In genomic region chr12:72057780-72058179, GRCm38 (mm10) we compare ENCODE assay signal across 25 mouse cellular contexts. TPM values are rescaled to one million over a fixed set of nuclear protein-coding genes. Genes with fewer than 3 reads are reported as not detected.
"Had no signal": no experiment of that assay in that cellular context is flagged by ENCODE, and none has a peak within 500 bp of the region (broad histone marks: within the 10 kb centered on the region; RNA-seq: fewer than 3 reads in every experiment).

No protein-coding gene starts in this region.

- H3K27me3 ChIP-seq: embryonic facial prominence, embryonic 12.5 days; embryonic facial prominence, embryonic 13.5 days; embryonic facial prominence, embryonic 15.5 days; forebrain, embryonic 12.5 days; forebrain, embryonic 13.5 days; forebrain, embryonic 15.5 days had no signal

- DNase-seq: cerebellum, adult 9-11 months; cerebellum, postnatal 10 days; cerebellum, postnatal 14 days; cerebellum, postnatal 25 days; cerebellum, postnatal 36 days; embryo, embryonic 11 days; forebrain, postnatal 0 days; gastrocnemius, adult 2 months; gastrocnemius, postnatal 10 days; gastrocnemius, postnatal 14 days; gastrocnemius, postnatal 25 days; gastrocnemius, postnatal 36 days; heart, adult 18-20 months; heart, adult 2 months had no signal

- H3K4me3 ChIP-seq: embryonic facial prominence, embryonic 10.5 days; embryonic facial prominence, embryonic 12.5 days; embryonic facial prominence, embryonic 13.5 days; embryonic facial prominence, embryonic 15.5 days; erythroblast, embryonic 14.5 days; forebrain, embryonic 10.5 days; forebrain, embryonic 12.5 days; forebrain, embryonic 13.5 days; forebrain, embryonic 15.5 days; gastrocnemius, adult 2 months; heart, adult 2 months; heart, embryonic 10.5 days had no signal

- H3K9ac ChIP-seq: embryonic facial prominence, embryonic 12.5 days; embryonic facial prominence, embryonic 13.5 days; embryonic facial prominence, embryonic 15.5 days; forebrain, embryonic 12.5 days; forebrain, embryonic 13.5 days; forebrain, embryonic 15.5 days; forebrain, postnatal 0 days had no signal

- H3K4me2 ChIP-seq: embryonic facial prominence, embryonic 12.5 days; embryonic facial prominence, embryonic 13.5 days; embryonic facial prominence, embryonic 15.5 days; forebrain, embryonic 12.5 days; forebrain, embryonic 13.5 days; forebrain, embryonic 15.5 days had no signal

- H3K36me3 ChIP-seq: embryonic facial prominence, embryonic 10.5 days; embryonic facial prominence, embryonic 12.5 days; embryonic facial prominence, embryonic 13.5 days; embryonic facial prominence, embryonic 15.5 days; forebrain, embryonic 10.5 days; forebrain, embryonic 12.5 days; forebrain, embryonic 15.5 days; heart, embryonic 10.5 days had no signal

- H3K9me3 ChIP-seq: embryonic facial prominence, embryonic 10.5 days; embryonic facial prominence, embryonic 12.5 days; embryonic facial prominence, embryonic 13.5 days; embryonic facial prominence, embryonic 15.5 days; forebrain, embryonic 10.5 days; forebrain, embryonic 12.5 days; forebrain, embryonic 13.5 days; forebrain, embryonic 15.5 days; heart, embryonic 10.5 days had no signal

- H3K4me1 ChIP-seq: embryonic facial prominence, embryonic 10.5 days; embryonic facial prominence, embryonic 12.5 days; embryonic facial prominence, embryonic 13.5 days; embryonic facial prominence, embryonic 15.5 days; forebrain, embryonic 12.5 days; forebrain, embryonic 13.5 days; forebrain, embryonic 15.5 days; heart, embryonic 10.5 days had no signal

- H3K27ac ChIP-seq: embryonic facial prominence, embryonic 10.5 days; embryonic facial prominence, embryonic 12.5 days; embryonic facial prominence, embryonic 13.5 days; embryonic facial prominence, embryonic 15.5 days; forebrain, embryonic 10.5 days; forebrain, embryonic 12.5 days; forebrain, embryonic 13.5 days; forebrain, embryonic 15.5 days; gastrocnemius, adult 2 months; heart, adult 2 months; heart, embryonic 10.5 days had no signal

RNA-seq across cellular contexts. Expression of gene Gpr135, which starts 13.1 kb away (rescaled TPM):
- total RNA-seq: common myeloid progenitor, adult 5-6 weeks had no signal
- polyA plus RNA-seq: erythroblast, embryonic 14.5 days had no signal

RNA-seq across cellular contexts. Expression of gene L3hypdh, which starts 27.5 kb away (rescaled TPM):
- polyA plus RNA-seq: erythroblast, embryonic 14.5 days had no signal
